Mouse (Mus musculus): ENCODE results near the gene Gtpbp6.
"Not testable (repeated sequence)": the region's sequence is repeated elsewhere in the genome, so short reads cannot be mapped to it uniquely, and the experiment has no call there.

Gtpbp6 gene

DNA sequence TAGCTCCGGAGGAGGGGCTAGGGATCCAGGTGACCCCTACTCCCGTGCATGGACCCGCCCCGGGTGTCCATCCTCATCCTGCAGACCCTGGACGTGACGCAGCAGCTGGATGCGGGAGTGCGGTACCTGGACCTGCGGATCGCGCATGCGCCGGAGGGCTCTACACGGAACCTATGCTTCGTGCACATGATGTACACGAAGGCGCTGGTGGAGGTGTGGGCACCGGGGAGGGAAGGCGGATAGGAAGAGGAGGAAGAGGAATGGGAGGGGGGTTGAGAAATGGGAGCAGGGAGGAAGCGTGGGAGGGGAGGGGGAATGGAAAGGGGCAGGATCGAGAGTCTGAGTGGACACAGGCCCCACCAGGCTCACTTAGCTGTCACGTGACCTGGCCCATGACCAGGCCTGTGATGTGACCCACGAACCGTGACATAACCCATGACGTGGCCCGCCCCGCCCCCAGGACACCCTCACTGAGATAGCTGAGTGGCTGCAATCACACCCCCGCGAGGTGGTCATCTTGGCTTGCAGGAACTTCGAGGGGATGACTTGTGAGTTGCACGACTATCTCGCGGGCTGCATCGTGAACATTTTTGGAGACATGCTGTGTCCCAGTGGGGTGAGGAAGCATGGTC, 6.2 kb downstream of the Gtpbp6 start:
- in situ Hi-C loops (cut with MboI; ENCODE audit: unreplicated experiment in 2 of 2): no loop called here

DNA sequence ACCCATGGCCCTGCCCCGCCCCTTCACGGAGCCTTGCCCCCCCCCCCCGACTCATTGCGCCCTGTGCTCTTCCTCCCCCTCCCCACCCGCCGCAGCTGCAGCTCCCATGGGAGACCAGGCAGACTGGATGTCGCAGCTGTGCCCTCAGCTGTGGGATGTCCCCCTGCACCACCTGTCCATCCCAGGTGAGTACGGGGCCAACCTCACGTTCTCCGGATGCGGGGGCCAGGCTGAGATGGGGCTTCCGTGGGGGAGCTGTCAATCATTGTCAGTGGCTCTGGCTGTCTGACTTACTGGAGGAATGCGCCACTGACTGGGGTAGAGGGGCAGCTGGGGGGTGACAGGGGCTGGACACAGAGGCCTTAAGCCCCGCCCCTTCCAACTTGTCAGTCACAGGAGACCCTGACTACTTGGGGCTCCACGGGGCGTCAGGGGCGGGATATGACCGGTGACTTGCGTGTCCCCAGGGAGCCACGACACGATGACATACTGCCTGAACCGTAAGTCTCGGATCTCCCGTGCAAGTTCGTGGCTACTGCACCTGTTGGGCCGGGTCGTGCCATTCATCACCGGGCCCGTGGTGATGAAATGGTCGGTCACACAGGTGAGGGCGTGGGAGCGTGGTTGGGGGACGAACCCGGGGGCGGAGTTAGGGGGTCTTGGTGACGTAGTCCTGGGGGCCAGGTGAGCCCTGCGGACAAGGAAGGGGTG, 6.9 kb downstream of the Gtpbp6 start:
- in situ Hi-C loops (cut with MboI; ENCODE audit: unreplicated experiment in 2 of 2): no loop called here

DNA sequence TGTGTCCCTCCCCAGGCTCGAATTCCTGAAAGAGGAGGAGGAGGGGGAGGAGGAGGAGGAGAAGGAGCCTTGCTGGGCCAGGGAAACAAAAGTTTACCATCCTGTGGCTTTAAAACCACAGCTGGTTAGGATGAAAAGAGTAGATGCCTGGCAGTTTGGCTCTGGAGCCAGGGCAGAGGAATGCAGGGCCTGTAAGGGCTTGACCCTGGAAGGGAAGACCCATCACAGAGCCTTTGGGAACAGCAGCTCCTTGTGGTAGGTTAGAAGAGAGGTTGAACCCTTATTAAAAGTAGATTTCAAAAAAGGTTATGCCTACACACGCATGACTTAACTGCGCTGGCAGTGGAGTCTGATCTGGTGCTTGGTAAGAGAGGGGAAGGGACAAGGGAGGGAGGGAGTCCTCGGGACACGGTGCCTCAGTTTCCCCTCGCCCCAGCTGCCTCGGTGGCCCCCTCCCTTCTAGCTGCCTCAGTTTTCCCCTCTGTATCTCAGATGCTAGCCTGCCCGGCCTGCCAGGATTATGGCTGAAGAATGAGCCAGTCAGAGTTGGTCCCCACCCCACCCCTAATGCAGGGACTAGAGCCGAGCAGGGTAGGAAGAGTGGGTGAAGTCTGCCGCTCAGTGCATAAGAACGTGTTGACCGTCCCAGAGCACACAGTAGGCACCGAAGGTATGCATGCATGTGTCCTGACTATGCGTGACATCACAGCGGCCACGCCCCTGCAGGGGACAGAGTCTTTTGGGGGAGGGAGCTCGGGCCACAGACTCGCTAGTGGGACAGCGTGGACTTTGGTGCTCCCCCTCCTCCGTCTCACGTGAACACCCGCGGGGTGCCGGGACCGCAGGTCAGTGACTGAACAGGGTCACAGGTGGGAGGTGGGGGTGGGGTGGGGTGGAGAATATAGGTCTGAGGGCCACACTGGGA, 8.1 kb downstream of the Gtpbp6 start, which contains the start of gene Plcxd1:
TSS of gene Plcxd1 (plus strand) at position 314 of the 925 bp plus-strand sequence.
- in situ Hi-C loops (cut with MboI; ENCODE audit: unreplicated experiment in 2 of 2): no loop called here

DNA sequence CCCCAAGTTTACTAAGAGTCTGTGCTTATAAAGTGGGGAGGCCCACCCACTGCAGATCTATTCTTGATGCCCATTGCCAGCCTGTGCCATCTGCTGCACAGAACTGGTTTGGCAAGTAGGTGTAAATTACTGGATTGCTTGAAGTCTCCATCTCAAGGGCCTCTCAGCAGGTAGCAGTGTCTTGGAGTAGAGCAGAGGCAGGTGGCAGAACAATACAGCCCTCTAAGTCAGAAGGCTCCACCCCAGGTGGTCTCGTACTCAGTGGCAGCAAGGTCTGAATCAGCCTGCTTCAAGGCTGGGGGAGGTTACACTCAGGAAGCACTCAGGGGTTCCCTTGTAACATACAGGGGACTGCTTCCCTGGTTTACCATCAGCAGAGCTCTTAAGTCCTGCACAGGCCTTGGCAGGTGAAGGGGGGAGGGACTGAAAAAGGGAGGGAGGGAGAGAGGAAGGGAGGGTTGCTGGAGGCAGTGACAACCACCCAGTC, 9.0 kb downstream of the Gtpbp6 start:
- in situ Hi-C loops (cut with MboI; ENCODE audit: unreplicated experiment in 2 of 2): no loop called here

DNA sequence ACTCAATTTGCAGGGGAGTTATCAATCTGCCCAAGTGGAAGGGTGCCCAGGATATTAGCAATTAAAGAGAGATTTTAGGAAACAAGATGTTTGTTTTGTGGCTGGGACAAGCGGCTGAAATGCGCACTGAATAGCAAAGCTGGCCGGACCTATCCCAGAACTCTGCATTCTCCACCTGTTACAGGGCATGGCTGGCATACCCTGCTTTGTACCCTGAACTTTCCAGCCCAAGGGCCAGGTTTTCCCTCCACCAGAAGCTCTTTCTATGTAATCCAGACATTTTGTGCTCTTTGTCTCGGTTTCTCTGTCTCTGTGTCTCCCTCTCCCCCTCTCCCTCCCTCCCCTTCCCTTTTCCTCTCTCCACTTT, 13.2 kb downstream of the Gtpbp6 start:
- in situ Hi-C loops (cut with MboI; ENCODE audit: unreplicated experiment in 2 of 2): no loop called here

DNA sequence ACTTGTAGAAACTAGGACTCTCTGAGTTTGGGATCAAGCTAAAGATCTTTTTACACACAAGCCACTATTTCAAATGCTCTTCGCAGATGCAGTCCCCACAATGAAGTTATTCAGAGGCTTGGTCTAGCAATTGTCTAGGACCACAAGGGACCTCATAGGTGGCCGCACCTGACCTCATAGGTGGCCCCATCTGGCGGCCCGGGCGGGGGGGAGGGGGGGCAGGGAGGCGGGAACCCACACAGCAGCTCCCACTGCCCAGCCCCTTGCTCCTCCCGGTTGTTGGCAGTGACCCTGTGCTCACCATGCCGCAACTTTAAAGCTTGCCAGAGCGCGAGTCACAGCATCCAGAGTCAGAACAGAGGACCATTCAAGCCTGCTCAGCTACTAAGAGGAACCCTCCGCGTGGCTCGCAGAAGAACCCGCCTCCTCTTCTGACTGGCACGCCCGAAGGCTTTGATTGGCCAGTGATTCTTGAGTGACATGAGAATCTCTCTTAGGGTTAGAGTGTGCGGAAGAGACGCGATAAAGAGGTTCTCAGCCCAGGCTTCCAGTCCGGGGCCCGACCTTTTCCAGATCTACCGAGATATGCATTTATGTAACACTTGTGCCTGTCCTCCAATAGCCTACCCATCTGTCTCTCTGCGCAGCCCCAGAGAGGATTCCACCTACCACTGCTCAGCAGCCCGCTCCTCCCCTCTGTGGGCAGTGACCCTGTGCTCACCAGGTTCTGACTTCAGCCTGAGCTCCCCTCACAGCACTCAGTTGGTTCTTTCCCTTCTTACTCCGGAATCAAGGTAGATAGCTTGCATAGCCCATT, 13.8 kb downstream of the Gtpbp6 start, which contains the start of gene Gm35315:
TSS of gene Gm35315 (minus strand) at position 391 of the 817 bp plus-strand sequence.
- in situ Hi-C loops (cut with MboI; ENCODE audit: unreplicated experiment in 2 of 2): no loop called here

DNA sequence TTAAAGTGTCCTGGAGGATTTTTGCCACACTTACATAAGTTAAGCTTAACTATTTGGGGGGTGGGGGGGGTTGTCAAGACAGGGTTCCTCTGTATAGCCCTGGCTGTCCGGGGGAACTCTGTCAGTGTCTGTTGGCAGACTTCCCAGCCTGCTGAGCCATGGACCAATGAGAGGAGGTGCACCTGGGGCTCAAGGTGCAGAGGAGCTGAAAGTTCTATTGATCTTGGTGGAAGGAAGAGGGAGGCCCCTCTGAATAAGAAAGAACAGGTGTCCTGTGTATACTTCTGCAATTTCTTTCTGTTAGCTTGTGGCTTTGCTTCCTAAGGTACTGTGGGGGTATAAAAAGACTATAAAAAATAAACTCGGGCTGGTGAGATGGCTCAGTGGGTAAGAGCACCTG, 16.5 kb downstream of the Gtpbp6 start:
- in situ Hi-C loops (cut with MboI; ENCODE audit: unreplicated experiment in 2 of 2): no loop called here

DNA sequence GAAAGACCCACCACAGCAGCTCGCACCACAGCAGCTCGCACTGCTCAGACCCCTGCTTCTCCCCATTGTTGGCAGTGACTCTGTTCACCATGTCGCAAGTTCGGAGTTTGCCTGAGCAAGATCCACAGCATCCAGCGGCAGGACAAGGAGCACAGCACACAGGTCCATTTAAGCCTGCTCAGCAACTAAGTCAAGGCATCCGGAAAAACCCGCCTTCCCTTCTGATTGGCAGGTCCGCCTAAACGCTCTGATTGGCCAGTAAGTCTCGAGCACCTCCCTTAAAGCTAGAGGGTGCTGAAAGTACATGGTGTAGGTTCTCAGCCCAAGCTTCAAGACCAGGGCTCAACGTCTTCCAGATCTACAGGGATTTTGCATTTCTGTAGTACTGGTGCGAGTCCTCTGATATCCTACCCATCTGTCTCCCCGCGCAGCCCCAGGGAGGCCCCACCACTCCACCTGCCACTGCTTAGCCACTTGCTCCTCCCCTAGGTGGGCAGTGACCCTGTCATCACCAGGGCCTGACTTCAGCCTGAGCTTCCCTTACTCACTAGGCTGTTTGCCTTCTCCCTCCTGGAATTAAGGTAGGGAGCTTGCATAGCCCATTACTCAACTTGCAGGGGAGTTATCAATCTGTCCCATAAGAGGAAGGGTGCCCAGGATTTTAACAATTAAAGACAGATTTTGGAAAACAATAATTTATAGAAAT, 21.7 kb downstream of the Gtpbp6 start:
- in situ Hi-C loops (cut with MboI; ENCODE audit: unreplicated experiment in 2 of 2): no loop called here

DNA sequence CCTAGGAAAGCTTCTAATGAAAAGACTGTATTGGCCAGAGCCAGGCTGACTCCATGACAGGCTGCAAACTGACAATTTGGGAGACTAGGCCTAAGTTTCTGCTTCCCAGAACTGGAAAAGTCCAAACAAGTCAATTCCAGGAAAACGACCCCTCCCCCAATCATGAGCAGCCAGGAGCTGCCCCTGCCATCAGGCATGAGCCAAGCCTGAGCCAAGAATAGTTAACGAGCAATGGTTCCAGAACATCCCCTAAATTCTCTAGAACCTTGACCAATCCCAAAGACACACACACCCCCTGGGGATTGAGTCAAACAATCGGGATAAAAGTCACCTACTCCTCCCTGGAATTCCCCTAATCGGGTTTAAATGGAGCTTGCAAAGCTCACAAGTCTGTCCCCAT, 25.0 kb downstream of the Gtpbp6 start:
- in situ Hi-C loops (cut with MboI; ENCODE audit: unreplicated experiment in 2 of 2): no loop called here

DNA sequence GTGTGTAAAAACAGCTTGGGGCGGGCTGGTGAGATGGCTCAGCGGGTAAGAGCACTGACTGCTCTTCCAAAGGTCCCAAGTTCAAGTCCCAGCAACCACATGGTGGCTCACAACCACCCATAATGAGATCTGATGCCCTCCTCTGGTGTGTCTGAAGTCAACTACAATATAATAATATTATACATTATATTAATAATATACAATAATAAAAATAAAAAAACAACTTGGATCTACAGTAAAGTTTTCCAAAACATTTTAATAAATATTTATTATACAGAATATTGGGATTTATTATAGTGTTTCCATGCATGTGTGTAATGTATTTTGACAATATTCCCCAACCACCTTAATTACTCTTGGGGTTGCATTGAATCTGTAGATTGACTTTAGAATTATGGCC, 35.6 kb downstream of the Gtpbp6 start, which contains the start of gene Gm17655:
TSS of gene Gm17655 (minus strand) at position 101 of the 400 bp plus-strand sequence.
- in situ Hi-C loops (cut with MboI; ENCODE audit: unreplicated experiment in 2 of 2): not testable (repeated sequence)

DNA sequence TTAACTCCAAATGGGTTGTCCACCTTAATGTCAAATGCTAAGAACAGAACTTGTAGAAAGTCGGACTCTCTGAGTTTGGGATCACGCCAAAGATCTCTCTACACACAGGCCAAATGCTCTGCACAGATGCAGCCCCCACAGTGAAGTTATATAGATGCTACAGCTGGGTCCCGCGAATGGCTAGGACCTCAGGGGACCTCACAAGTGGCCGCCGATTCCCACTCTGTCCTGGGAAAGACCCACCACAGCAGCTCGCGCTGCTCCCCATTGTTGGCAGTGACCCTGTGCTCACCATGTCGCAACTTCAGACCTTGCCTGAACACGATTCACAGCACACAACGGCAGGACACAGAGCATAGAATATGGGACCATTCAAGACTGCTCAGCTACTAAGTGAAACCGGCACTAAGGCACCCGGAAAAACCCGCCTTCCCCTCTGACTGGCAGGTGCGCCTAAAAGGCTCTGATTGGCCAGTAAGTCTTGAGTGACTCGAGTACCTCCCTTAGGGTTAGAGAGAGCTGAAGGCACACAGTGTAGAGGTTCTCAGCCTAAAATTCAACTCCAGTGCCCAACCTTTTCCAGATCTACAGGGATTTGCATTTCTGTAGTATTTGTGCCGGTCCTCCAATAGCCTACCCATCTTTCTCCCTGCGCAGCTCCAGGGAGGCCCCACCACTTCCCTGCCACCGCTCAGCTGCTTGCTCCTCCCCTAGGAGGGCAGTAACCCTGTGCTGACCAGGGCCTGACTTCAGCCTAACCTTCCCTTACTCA, 50.2 kb downstream of the Gtpbp6 start:
- in situ Hi-C loops (cut with MboI; ENCODE audit: unreplicated experiment in 2 of 2): no loop called here

All from v-Abl transformed pro-B cells (cell line).